Mouse (Mus musculus): ENCODE data around the gene Krr1. TPM values are rescaled to one million over a fixed set of nuclear protein-coding genes. Genes with fewer than 3 reads are reported as not detected.
"Not testable (repeated sequence)": the region's sequence is repeated elsewhere in the genome, so short reads cannot be mapped to it uniquely, and the experiment has no call there.

Krr1 gene
- polyA plus RNA-seq, 1 experiment from 2014 or later = 23.3 TPM

DNA sequence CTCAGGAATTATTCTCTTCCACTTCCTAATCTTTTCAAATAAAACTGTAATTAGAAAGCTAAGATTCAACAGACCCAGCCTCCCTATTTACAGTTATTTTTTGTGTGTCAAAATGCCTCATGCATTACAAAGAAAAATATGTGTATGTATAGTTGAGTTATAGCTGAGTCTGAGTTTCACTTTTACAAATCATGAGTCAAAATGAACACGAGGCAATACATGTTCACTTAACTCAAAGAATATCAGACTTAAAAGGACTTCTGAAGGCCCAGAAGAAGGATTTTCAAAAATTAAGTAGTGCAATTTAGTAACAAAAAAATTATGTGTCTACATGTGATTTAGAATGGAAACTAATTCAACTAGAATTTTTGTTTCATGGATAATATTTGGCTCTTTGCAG, 37.0 kb downstream of the Krr1 start:
- ATAC-seq (replicated peaks; ENCODE audit: insufficient number of reproducible peaks, insufficient read depth, low FRiP score, low read depth); H3K27me3 ChIP-seq; H3K36me3 ChIP-seq; H3K27ac ChIP-seq; H3K9ac ChIP-seq; H3K4me2 ChIP-seq; H3K9me3 ChIP-seq (replicated peaks); H3K4me3 ChIP-seq; H3K4me1 ChIP-seq (replicated peaks): not testable (repeated sequence)
- WGBS = 49% methylated on average over 1 of the region's 1 CpGs

DNA sequence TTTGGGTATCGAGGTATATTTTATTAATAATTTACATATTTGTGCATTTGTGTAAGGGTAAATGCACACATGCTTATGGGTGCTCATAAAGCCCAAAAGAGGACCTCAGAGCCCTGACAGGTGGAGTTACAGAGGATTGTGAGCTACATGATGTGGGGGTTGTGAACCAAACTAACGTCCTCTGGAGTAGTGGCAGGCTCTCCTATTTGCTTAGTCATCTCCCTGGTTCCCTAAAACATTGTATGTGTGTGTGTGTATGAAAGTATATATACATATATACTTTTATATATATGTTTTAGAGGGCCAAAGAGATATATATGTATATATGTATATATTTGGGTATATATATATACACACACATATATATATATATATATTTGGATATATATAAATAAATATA, 51.1 kb downstream of the Krr1 start:
- no peak overlapping the region for H3K4me2 ChIP-seq
- H3K4me1 ChIP-seq (replicated peaks) = no peaks in the 10 kb centered on the region
- H3K9me3 ChIP-seq (replicated peaks) = no peaks in the 10 kb centered on the region
- no peak overlapping the region for H3K27ac ChIP-seq
- H3K4me3 ChIP-seq = no peak overlapping the region
- no peak overlapping the region for H3K9ac ChIP-seq
- no peaks in the 10 kb centered on the region for H3K36me3 ChIP-seq
- H3K27me3 ChIP-seq = no peaks in the 10 kb centered on the region
- no peak for ATAC-seq (replicated peaks; ENCODE audit: insufficient number of reproducible peaks, insufficient read depth, low FRiP score, low read depth)
- WGBS = 58% methylated on average over 2 of the region's 2 CpGs

DNA sequence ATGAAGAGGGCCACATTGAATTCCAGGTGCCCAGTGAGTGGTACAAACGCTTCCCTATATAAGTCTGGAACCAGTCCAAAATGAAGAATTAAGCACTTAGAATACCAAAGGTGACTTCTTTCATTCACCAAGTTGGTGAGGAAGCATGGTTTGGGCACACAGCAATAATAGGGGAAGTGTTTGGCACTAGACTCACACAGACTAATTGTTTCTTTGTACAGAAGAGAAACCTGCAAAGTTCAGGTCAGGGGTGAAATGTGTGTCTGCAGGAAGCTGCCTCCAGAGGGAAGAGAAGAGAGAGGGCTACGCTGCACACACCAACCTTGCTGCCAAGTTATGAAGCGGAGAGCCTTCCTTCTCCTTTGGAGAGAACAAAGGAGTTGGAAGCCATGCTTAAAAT, 56.2 kb downstream of the Krr1 start:
- H3K27me3 ChIP-seq; H3K9me3 ChIP-seq (replicated peaks); H3K36me3 ChIP-seq; H3K27ac ChIP-seq; H3K4me2 ChIP-seq; H3K9ac ChIP-seq; H3K4me3 ChIP-seq; H3K4me1 ChIP-seq (replicated peaks); ATAC-seq (replicated peaks; ENCODE audit: insufficient number of reproducible peaks, insufficient read depth, low FRiP score, low read depth): not testable (repeated sequence)
- 88% methylated on average over 3 of the region's 3 CpGs for WGBS

Other genes with a start within 250 kb of the Krr1 start
- 2.3 and 7.2 TPM in 2 replicates for gene Glipr1, start 30.0 kb downstream of the Krr1 start, polyA plus RNA-seq (2015; fragmentation: Nextera tagmentation; extraction: Ambion mirVana)
- gene Glipr1l1, start 87.5 kb downstream of the Krr1 start, polyA plus RNA-seq (2015; fragmentation: Nextera tagmentation; extraction: Ambion mirVana) = not detected in 2 replicates
- not detected in 2 replicates for gene Glipr1l2, start 110.7 kb downstream of the Krr1 start, polyA plus RNA-seq (2015; fragmentation: Nextera tagmentation; extraction: Ambion mirVana)
- not detected in 2 replicates for gene Glipr1l3, start 187.7 kb downstream of the Krr1 start, polyA plus RNA-seq (2015; fragmentation: Nextera tagmentation; extraction: Ambion mirVana)
- gene Caps2, start 191.0 kb downstream of the Krr1 start, polyA plus RNA-seq (2015; fragmentation: Nextera tagmentation; extraction: Ambion mirVana) = 0.06 and 0.09 TPM in 2 replicates